Mouse (Mus musculus) Muller cell, postnatal 12 days (primary cell): ENCODE measurements around the gene Kremen1.

Experiments
- DNase-seq: peaks from one replicate; pipeline ENCODE4 v3.0.0-alpha.2; 2015; ENCODE audit errors: inconsistent ontology term

Gene Kremen1

GRCm38 (mm10) chr11:5261508-5262392, at the start of gene Kremen1:
TSS of gene Kremen1 (minus strand) at chr11:5261558.
- peak; percentile 96 for DNase-seq

GRCm38 (mm10) chr11:5307024-5307905, 45.9 kb upstream of the Kremen1 start:
- no peak for DNase-seq

DNA sequence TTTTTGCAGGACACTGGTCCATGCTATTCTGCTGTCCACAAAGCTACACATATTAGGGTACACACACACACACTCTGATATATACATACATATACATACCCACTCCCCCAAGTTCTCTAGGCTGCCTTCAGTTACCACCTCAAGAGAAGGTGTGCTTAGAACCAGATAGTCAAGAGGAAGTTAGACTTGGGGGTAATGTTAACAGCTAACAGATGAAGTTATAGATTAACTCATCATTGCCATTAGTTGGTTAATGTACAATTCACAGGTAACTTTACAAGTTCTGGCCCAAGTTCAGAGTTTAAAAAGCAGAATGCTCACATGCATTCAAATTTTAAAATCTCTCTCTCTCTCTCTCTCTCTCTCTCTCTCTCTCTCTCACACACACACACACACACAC, 44.7 kb upstream of the Kremen1 start:
- DNase-seq, result no peak

- peak; percentile 69 for DNase-seq
Measured at GRCm38 (mm10) chr11:5304526-5304925, 43.2 kb upstream of the Kremen1 start.

- no peak for DNase-seq
Measured at GRCm38 (mm10) chr11:5298007-5298372, 36.6 kb upstream of the Kremen1 start.

DNA sequence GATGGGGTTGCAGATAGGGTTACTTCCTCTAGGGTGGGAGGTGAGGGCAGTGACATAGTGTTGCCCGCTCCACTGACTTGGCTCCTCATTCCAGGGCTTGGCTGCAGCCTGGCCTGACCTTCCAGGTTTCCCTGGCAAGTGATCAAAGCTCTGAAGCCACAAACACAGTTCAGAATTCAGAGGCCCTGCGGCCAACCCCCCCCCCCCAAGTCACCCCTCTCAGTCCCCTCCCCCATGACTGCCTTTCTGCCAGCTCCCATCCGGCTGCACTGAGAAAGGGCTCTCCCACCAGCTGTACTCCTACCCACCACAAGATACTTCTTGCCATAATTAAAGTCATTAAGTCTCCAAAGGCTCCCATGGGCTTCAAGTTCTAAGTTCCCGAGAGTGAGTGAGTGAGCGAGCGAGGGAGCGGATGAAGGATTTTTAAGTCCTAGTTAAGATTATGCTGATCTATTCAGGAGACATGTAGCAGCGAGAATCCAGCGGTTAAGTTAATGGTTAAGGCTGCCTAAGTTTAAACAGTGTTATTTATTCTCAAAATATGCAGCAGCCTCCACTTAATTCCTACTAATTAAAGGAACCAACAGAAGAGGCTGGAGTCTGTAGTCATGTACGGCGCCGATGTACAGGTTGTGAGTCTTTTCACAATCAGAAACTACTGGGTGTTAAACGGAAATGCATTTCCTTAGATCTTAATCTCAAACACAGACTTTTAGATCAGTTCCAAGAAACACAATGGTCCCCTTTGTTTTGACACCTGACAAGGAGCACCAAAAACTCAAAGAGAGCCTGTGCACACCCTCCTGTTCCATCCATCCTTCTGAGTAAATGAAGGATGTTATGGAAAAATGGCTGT, 36.0 kb upstream of the Kremen1 start:
- peak; percentile 69 for DNase-seq

DNA sequence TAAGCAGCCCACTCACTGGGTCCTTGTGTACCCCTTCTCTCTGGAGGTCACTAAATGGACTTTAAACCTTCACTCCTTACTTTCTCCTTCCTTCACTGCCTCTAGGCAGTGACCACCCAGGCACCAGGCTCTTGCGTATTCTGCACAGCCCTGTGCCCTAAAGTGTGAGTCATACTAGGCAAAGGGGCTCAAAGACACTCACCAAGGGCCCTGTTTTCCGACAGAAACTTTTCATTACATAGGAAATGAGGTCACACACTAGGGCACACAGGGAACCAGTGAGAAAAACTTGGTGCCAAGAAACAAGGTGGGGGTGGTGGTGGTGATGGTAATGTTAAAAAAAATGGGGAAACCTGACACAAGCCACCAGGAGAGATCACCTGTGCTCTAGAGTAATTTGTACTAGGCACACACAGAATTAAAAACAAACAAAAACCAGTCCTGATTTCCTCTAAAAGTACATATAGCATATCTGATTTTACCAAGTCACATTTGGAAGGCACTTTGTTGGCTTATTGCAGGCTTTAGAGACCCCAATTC, 35.3 kb upstream of the Kremen1 start:
- no peak for DNase-seq

GRCm38 (mm10) chr11:5294805-5295204, 33.4 kb upstream of the Kremen1 start:
- peak; percentile 54 for DNase-seq

GRCm38 (mm10) chr11:5290691-5291090, 29.3 kb upstream of the Kremen1 start:
- DNase-seq, result no peak

DNA sequence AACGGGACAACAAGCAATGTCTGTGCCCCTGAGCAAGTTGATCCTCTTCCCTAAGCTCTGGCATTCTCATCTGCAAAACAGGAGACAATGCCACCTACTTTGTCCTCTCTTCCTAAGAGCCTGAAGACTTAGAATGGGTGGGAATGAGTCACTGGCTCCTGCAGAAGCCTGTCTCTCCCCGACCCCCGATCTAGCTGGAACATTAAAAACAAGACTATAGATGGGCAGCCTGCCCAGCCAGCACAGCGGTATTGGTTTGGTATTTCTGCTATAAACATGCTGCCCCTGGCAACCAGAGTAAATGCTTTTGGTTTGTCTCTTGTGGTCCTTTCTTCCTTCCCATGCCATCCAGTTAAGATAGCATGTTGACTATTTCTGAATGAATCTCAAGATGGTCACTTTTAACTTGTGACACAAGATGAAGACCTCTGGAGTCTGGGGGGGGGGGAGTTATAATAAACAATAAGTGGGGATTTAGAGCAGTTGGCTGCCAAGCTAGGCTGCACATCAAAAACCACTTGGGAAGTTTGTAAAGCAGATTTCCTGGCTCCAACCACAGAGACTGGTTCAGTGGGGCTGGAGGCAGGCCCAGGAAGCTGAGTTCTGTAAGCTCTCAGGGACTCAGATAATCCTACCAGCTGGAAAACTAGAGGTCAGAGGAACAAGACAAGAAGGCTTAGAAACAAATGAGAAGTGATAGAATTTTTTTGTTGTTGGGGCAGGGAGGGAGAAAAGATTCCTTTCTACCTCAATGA, 28.6 kb upstream of the Kremen1 start:
- DNase-seq, result peak; percentile 80

GRCm38 (mm10) chr11:5283987-5284386, 22.6 kb upstream of the Kremen1 start:
- no peak for DNase-seq

GRCm38 (mm10) chr11:5280932-5281331, 19.6 kb upstream of the Kremen1 start:
- DNase-seq, result no peak

GRCm38 (mm10) chr11:5278463-5278862, 17.1 kb upstream of the Kremen1 start:
- DNase-seq, result no peak

DNA sequence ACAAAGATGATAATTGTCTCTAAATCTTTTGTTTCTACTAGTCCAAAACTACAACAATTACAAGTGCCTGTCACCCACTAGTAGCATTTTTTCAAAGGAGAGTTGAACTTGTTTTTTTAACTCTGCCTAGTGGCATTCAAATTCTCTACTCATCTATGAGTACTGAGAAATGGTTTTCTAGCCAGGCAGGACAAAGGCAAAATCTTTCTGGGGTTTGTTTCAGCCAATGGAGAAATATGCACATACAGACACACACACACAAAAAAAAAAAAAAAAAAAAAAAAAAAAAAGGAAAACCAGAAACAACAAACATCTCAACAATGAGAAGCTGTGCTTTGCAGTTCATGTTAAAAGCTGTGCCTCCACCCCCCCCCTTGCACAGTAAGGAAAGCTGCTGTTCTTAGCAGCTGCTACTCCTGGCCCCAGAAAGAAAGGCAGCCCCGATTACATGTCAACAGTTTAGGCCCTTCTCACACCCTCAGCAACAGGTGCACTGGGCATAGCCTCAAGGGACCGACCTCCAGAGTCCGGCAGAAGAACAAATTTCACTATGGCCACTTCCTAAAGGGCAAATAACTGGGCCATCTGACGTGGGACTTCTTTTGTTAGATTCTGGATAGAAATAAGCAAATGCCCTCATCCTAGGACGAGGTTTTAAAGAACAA, 16.1 kb upstream of the Kremen1 start:
- DNase-seq, result no peak

GRCm38 (mm10) chr11:5275216-5275615, 13.9 kb upstream of the Kremen1 start:
- no peak for DNase-seq

DNA sequence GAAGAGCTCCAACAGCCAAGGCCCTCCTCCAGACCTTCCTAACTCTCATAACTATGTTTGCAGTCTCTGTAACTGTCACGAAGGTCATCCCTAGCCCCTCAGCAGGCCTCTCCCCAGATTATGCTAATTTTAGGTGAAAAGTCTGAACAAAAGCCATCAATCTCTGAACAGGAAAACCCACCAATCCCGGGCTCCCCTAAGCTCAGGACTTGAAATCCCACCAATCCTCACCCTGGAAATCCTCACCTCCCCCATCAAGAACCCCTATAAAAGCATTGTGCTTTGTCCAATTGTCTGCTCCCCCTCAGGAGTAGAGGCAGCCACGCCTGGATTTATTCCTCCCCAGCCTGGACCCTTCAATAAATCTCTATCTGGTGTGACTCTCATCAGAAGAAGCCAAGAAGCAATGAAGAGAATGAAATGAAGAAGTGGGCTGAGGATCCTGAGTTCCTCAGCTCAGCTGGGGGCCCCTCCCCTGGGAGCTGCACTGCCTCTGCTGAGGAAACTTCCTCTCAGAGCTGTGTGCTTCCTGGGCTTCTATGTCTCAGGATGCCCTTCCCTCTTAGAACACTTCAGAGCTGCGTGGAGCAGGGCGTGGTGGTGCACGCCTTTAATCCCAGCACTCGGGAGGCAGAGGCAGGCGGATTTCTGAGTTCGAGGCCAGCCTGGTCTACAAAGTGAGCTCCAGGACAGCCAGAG, 11.3 kb upstream of the Kremen1 start:
- DNase-seq, result no peak

DNA sequence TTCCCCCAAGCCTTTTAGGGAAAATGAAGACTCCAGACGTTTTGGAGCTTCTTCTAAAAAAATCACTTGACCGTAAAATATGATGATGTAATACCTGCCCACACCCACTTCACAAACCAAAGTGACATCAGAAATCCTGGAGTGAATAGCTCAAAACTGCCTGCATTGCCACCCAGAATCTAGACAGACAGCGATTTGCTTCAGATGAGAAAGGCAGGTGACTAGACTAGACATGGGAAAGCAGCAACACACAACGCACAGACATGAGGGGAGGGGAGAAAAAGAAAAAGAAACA, 10.7 kb upstream of the Kremen1 start:
- no peak for DNase-seq

DNA sequence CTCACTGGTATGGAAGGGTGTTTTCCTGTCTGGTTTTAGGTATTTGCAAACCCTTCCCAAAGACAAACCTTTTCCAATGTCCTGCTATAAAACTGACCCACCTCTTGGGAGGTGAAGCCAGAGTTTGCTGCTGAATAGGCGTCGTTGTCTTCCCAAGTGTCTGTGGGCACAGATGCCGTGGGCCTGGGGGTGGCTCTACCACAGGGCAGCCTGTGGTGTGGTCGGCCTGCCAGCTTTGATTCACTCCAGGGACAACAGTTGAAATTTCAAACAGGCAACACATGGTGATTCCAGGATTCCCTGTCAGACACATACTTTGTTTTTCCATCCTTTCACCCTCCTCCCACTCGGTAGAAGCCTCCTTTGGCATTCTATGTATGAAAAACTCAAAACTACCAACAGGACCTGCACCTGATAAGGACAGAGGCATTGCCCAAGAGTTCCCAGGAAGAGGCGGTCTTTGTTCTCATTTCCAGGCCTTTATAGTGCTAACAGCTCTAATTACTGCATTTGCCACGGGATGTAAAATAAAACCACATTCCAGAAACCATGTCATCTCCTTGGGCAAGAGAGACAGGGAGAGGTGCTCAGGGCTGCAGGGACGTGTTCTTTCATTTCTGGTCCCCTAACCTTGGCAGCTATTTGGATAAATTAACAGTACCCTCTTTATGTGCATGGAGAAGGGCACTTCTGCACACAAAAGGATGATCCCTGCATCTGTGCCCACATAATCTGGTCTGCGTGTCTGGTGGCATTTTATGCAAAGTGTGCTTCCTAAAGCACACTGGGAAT, 10.1 kb upstream of the Kremen1 start:
- peak; percentile 91 for DNase-seq
